Mouse (Mus musculus): Measurements from ENCODE around the gene Arhgap31.
A peak's percentile ranks its signal among the peaks of the same experiment; 100 is the strongest.

Arhgap31 gene

GRCm38 (mm10) chr16:38652653-38653052 is 60.4 kb downstream of the Arhgap31 start:
- DNase-seq (ENCODE audit: low read depth): no peak

- no peak for DNase-seq (ENCODE audit: low read depth)
Measured at GRCm38 (mm10) chr16:38651721-38652231, 61.3 kb downstream of the Arhgap31 start.

- no peak for DNase-seq (ENCODE audit: low read depth)
Measured at GRCm38 (mm10) chr16:38651306-38651705, 61.8 kb downstream of the Arhgap31 start.

- no peak for DNase-seq (ENCODE audit: low read depth)
Measured at GRCm38 (mm10) chr16:38649431-38649827, 63.6 kb downstream of the Arhgap31 start.

GRCm38 (mm10) chr16:38648783-38649430 is 64.2 kb downstream of the Arhgap31 start:
- DNase-seq (ENCODE audit: low read depth): no peak

GRCm38 (mm10) chr16:38648155-38648554 is 64.9 kb downstream of the Arhgap31 start:
- DNase-seq (ENCODE audit: low read depth): no peak

GRCm38 (mm10) chr16:38644455-38644854 is 68.6 kb downstream of the Arhgap31 start:
- no peak for DNase-seq (ENCODE audit: low read depth)

- no peak for DNase-seq (ENCODE audit: low read depth)
Measured at GRCm38 (mm10) chr16:38637085-38637484, 76.0 kb downstream of the Arhgap31 start.

GRCm38 (mm10) chr16:38636682-38637081 is 76.4 kb downstream of the Arhgap31 start:
- DNase-seq (ENCODE audit: low read depth): peak; percentile 58

GRCm38 (mm10) chr16:38635833-38636390 is 77.2 kb downstream of the Arhgap31 start:
- no peak for DNase-seq (ENCODE audit: low read depth)

- no peak for DNase-seq (ENCODE audit: low read depth)
Measured at GRCm38 (mm10) chr16:38632147-38632546, 80.9 kb downstream of the Arhgap31 start.

- DNase-seq (ENCODE audit: low read depth): no peak
Measured at GRCm38 (mm10) chr16:38625811-38626369, 87.2 kb downstream of the Arhgap31 start.

GRCm38 (mm10) chr16:38625411-38625810 is 87.7 kb downstream of the Arhgap31 start:
- DNase-seq (ENCODE audit: low read depth): no peak

GRCm38 (mm10) chr16:38624303-38624702 is 88.8 kb downstream of the Arhgap31 start:
- DNase-seq (ENCODE audit: low read depth): no peak

GRCm38 (mm10) chr16:38622283-38622682 is 90.8 kb downstream of the Arhgap31 start:
- no peak for DNase-seq (ENCODE audit: low read depth)

GRCm38 (mm10) chr16:38620696-38621450 is 92.2 kb downstream of the Arhgap31 start:
- DNase-seq (ENCODE audit: low read depth): no peak

GRCm38 (mm10) chr16:38619054-38619453 is 94.0 kb downstream of the Arhgap31 start:
- peak; percentile 40 for DNase-seq (ENCODE audit: low read depth)

- DNase-seq (ENCODE audit: low read depth): no peak
Measured at GRCm38 (mm10) chr16:38617977-38618376, 95.1 kb downstream of the Arhgap31 start.

- DNase-seq (ENCODE audit: low read depth): no peak
Measured at GRCm38 (mm10) chr16:38613646-38614045, 99.4 kb downstream of the Arhgap31 start.

- DNase-seq (ENCODE audit: low read depth): no peak
Measured at GRCm38 (mm10) chr16:38612646-38613045, 100.4 kb downstream of the Arhgap31 start.

- no peak for DNase-seq (ENCODE audit: low read depth)
Measured at GRCm38 (mm10) chr16:38609092-38609491, 104.0 kb downstream of the Arhgap31 start.

GRCm38 (mm10) chr16:38608687-38609086 is 104.4 kb downstream of the Arhgap31 start:
- no peak for DNase-seq (ENCODE audit: low read depth)

- DNase-seq (ENCODE audit: low read depth): no peak
Measured at GRCm38 (mm10) chr16:38606509-38606908, 106.6 kb downstream of the Arhgap31 start.

Measured in fibroblast of lung, adult 2 months (primary cell).